Mouse (Mus musculus) kidney, embryonic 15.5 days (tissue): ENCODE measurements around the gene Ccdc180. TPM values are rescaled to one million over a fixed set of nuclear protein-coding genes. Genes with fewer than 3 reads are reported as not detected.

Experiments
- ATAC-seq: fragments of 200-750 bp; cut with Nextera tagmentation; replicated peaks from 2 replicates; pipeline ENCODE4 v1.8.0; 2017; ENCODE audit warnings: moderate TSS enrichment; ENCODE audit not compliant: low FRiP score
- H3K27ac ChIP-seq: fragments of 300-500 bp; sonication (generic); 2 replicates; pipeline ENCODE4 v1.5.1; 2015; ENCODE audit warnings: mild to moderate bottlenecking, inconsistent platforms
- H3K27me3 ChIP-seq: fragments of 300-500 bp; sonication (generic); 2 replicates; pipeline ENCODE4 v1.6.1; 2015; ENCODE audit warnings: inconsistent platforms
- H3K36me3 ChIP-seq: fragments of 300-500 bp; sonication (generic); 2 replicates; pipeline ENCODE4 v1.6.1; 2015; ENCODE audit warnings: inconsistent platforms
- H3K4me1 ChIP-seq: fragments of 300-500 bp; sonication (generic); 2 replicates; pipeline ENCODE4 v1.6.1; 2015; ENCODE audit warnings: inconsistent platforms
- H3K4me2 ChIP-seq: fragments of 300-500 bp; sonication (generic); 2 replicates; pipeline ENCODE4 v1.6.1; 2015; ENCODE audit warnings: moderate library complexity, mild to moderate bottlenecking, inconsistent platforms
- H3K4me3 ChIP-seq: fragments of 300-500 bp; sonication (generic); replicated peaks from 2 replicates; pipeline ENCODE4 v1.5.1; 2015; ENCODE audit warnings: mild to moderate bottlenecking, inconsistent platforms
- H3K9ac ChIP-seq: fragments of 300-500 bp; sonication (generic); 2 replicates; pipeline ENCODE4 v1.6.1; 2015; ENCODE audit warnings: mild to moderate bottlenecking, inconsistent platforms
- H3K9me3 ChIP-seq: fragments of 300-500 bp; sonication (generic); replicated peaks from 2 replicates; pipeline ENCODE4 v1.6.1; 2016; ENCODE audit warnings: inconsistent platforms
- WGBS: fragments of 180-500 bp; shearing (Covaris S2); methylation state at CpG from one replicate; pipeline ENCODE4 v1.1.7; 2015; ENCODE audit warnings: mixed read lengths; 5-methylcytosine and 5-hydroxymethylcytosine counted together
- polyA plus RNA-seq: library from polyadenylated mRNA; unstranded; fragments of >200 nt; fragmentation: Nextera tagmentation; extraction: Ambion mirVana; gene quantifications from 2 replicates; pipeline ENCODE4 v1.2.1, GENCODE M21; 2015

Gene Ccdc180
- polyA plus RNA-seq, 1 experiment from 2014 or later: 0.35 TPM

DNA sequence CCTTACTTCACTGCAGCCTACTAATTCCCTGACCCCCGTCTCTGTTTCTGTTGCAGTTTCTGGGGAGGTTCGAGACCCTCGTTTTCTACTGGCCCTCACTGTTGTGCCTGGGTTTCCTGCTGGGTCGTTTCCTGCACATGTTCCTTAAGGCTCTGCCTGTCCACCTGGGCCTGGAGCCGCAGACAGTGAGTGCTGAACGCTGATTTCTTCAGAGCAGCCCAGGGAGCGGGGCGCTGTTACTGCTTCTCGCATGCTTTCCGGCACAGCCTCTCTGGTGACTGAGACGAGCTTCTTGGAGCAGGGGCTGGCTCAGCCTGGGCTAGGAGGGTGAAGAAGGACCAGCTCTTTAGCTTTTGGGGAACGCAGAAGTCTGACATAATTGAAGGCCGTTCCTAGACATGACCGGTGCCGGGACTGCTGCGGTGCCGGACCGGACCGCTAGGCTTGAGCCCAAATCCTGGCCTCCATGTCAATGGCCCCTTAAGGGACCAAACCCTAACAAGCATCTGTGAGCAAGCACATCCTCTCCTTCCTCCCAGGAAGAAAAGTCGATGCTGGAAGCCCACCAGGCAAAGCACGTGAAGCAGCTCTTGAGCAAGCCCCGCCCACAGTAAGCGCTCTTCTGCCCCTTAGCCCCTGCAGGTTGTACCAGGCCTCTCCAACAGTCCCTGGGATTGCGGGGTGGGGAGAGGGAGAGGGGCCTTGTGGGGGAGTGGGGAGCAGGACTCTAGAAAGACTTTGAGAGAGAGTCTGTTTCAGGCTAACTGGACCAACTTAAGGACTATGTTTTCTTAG lies 20.9 kb upstream of the Ccdc180 start:
- H3K27ac ChIP-seq: no peak overlapping the region
- no peaks in the 10 kb centered on the region for H3K36me3 ChIP-seq
- no peaks in the 10 kb centered on the region for H3K27me3 ChIP-seq
- H3K9ac ChIP-seq: no peak overlapping the region
- no peaks in the 10 kb centered on the region for H3K9me3 ChIP-seq
- H3K4me3 ChIP-seq: no peak overlapping the region; the same call in 1 of the 2 replicates
- H3K4me2 ChIP-seq: peak overlapping the region; percentile 42
- peaks cover 6% of the 10 kb centered on the region; the same call in 1 of the 2 replicates for H3K4me1 ChIP-seq
- WGBS: 31% methylated on average over 24 of the region's 24 CpGs
- ATAC-seq: no peak

DNA sequence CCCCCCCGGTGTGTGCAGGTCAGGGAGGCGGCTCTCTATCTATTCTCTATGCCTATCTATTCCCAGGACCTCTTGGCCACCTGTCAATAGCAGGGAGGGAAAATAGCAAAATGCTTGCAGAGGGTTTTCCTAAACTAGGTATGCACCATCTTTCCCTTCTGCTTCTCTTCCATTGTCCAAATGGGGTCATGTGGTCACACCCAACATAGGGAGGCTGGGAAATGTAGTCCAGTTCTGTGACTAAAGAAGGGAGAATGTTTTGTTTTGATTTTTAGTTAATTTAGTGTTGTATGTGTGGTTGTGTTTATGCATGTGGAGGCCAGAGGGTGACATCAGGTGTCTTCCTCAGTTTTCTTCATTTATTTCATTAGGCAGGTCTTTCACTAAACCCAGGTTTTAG lies 18.0 kb upstream of the Ccdc180 start:
- 100% methylated on average over 2 of the region's 2 CpGs for WGBS
- Histone ChIP-seq H3K4me2 (no peak overlapping the region), H3K36me3 (no peaks in the 10 kb centered on the region), H3K9me3 (peaks cover 5% of the 10 kb centered on the region; the same call in 1 of the 2 replicates), H3K27me3 (no peaks in the 10 kb centered on the region), H3K4me3 (no peak overlapping the region), H3K27ac (no peak overlapping the region), H3K9ac (no peak overlapping the region), H3K4me1 (peaks cover 6% of the 10 kb centered on the region; the same call in 1 of the 2 replicates)
- no peak for ATAC-seq

DNA sequence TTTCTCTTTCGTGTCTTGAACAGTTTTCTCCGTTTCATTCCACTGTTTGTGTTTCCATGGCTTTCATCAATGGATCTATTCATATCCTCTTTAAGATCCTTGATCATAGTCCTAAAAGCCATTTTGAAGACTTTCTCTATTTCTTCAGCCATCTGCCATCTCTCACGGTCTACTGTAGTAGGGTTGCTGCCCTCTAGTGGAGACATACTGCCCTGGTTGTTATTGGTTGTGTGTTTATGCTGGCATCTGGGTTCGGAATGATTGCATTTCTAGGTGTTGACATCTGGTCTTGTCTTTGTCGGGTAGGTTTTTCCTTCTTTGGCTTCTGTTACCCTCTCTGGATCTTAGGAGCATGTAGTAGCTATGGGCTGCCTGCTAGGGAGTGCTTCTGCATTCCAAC lies 11.2 kb upstream of the Ccdc180 start:
- Histone ChIP-seq H3K27ac (no peak overlapping the region), H3K9me3 (peaks cover 5% of the 10 kb centered on the region; the same call in 1 of the 2 replicates), H3K27me3 (no peaks in the 10 kb centered on the region), H3K36me3 (no peaks in the 10 kb centered on the region), H3K4me2 (no peak overlapping the region), H3K4me3 (no peak overlapping the region), H3K4me1 (no peaks in the 10 kb centered on the region), H3K9ac (no peak overlapping the region)
- no peak for ATAC-seq
- 53% methylated on average over 5 of the region's 5 CpGs for WGBS

DNA sequence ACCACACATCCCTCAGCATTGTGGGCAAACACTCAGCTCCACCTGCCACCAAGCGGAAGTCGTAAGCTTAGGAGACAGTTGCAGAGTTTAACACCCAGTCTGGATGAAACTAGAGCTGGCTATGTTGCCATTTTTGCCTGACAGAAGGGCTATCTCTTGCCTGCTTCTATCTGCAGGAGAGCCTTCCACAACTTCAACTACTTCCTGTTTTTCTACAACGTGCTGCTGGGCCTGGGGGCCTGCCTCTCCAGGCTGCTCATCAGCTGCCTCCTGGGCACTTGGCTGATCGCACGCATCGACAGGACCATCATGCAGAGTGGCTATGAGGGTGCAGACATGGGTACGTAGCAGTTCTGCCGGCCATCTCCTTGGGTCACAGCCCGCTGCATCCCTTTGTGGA lies 7.6 kb upstream of the Ccdc180 start:
- ATAC-seq: no peak
- Histone ChIP-seq H3K9ac (no peak overlapping the region), H3K4me1 (no peaks in the 10 kb centered on the region), H3K4me3 (no peak overlapping the region), H3K9me3 (no peaks in the 10 kb centered on the region), H3K27me3 (no peaks in the 10 kb centered on the region), H3K27ac (no peak overlapping the region), H3K4me2 (no peak overlapping the region), H3K36me3 (no peaks in the 10 kb centered on the region)
- 82% methylated on average over 9 of the region's 9 CpGs for WGBS

DNA sequence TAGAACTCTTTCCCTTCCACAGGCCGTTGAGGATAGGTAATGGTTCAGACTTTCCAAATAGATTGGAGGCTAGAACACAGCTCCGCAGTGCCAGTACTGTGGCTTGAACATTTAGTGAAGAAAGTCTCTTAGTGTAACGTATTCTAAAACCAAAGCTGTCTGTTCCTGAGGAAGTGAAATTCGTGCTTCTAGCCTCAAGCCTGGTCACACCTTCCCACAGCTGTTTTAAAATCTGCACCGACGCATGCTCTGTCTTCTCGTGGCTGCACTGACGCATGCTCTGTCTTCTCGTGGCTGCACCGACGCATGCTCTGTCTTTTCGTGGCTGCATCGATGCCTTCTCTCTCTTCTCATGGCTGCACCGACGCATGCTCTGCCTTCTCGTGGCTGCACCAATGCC lies 6.9 kb upstream of the Ccdc180 start:
- no peaks in the 10 kb centered on the region for H3K27me3 ChIP-seq
- 91% methylated on average over 16 of the region's 16 CpGs for WGBS
- ATAC-seq: no peak
- H3K4me2 ChIP-seq: no peak overlapping the region
- H3K27ac ChIP-seq: no peak overlapping the region
- no peak overlapping the region for H3K4me3 ChIP-seq
- no peak overlapping the region for H3K9ac ChIP-seq
- H3K36me3 ChIP-seq: no peaks in the 10 kb centered on the region
- no peaks in the 10 kb centered on the region for H3K4me1 ChIP-seq
- no peaks in the 10 kb centered on the region for H3K9me3 ChIP-seq

DNA sequence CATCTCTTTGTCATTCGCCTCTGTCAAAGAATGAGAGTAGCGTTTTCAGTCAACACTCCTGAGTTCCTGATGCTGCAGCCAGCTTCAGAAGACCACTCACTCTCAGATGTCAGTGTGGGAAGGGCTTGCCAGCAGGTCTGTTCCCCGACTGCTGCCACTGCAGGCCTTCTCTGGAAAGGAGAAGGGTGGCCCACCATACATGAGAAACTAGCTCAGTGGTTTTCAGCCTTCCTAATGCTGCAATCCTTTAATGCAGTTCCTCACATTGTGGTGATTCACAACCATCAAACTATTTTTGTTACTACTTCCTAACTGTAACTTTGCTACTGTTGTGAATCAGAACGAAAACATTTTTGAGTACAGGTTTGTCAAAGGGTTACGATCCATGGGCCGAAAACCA lies 616 bp upstream of the Ccdc180 start:
- H3K4me1 ChIP-seq: peaks cover 12% of the 10 kb centered on the region
- H3K27ac ChIP-seq: peak overlapping the region; percentile 58
- ATAC-seq: no peak
- no peak overlapping the region for H3K4me3 ChIP-seq
- WGBS: 58% methylated on average over 6 of the region's 6 CpGs
- H3K27me3 ChIP-seq: no peaks in the 10 kb centered on the region
- no peaks in the 10 kb centered on the region for H3K9me3 ChIP-seq
- no peaks in the 10 kb centered on the region for H3K36me3 ChIP-seq
- H3K9ac ChIP-seq: no peak overlapping the region
- H3K4me2 ChIP-seq: no peak overlapping the region

DNA sequence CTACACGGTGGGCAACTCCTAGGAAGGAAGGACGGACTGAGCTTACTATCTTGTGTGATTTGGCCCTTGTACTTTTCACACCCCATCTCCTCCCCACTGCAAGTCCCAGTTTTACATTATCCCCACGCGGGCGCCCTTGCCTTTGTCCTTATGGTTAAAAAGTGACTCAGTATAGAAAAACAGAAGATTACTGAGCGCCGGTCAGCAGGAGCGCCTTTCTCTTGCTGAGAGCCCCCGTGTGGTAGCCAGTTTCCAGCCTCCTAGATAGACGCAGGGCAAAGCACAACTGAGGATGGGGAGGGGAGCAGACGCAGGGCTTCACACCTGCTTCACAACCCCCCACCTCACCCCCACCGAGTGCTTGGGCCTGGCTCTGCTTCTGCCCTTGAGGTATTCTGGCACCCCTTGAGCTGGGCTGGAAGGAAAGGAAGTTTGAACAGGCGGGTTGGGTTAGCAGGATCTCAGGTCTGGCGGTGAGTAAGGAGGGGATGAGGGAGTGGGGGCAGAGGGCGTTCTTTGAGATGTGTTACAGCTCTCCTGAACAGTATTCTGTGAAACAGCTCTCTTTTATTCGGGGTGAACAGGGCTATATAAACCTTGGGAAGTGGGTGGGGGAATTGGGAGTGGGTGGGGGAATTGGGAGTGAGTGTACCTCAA lies 6.5 kb downstream of the Ccdc180 start:
- Histone ChIP-seq H3K4me1 (0 out of 2 replicates have a peak, but pooled peaks cover 2% of the 10 kb centered on the region), H3K4me2 (peak overlapping the region; percentile 32; the same call in 1 of the 2 replicates), H3K4me3 (no peak overlapping the region), H3K9ac (no peak overlapping the region), H3K27ac (peak overlapping the region; percentile 71), H3K9me3 (no peaks in the 10 kb centered on the region), H3K27me3 (peaks cover 4% of the 10 kb centered on the region; the same call in 1 of the 2 replicates), H3K36me3 (no peaks in the 10 kb centered on the region)
- 14% methylated on average over 16 of the region's 16 CpGs for WGBS
- peak; percentile 68 for ATAC-seq

DNA sequence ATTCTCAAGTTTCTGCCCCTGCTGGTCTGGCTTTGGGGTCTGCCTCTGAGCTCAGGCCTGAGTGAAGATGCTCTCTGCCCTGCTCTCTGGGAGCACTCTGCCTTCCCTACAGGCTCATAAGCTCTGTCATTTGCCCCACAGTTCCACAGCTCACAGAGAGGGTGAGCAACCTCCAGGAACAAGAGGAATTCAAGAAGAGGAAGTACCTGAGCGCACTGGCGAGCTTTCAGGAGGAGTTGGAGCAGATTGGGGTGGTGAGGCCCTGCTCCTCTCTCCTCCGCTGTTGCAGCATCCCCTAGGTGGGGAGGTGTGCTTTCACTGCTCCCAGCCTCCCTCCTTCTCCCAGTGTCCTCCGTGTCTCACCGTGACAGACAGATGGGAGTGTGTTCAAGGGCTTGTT lies 8.3 kb downstream of the Ccdc180 start:
- Histone ChIP-seq H3K9me3 (no peaks in the 10 kb centered on the region), H3K36me3 (no peaks in the 10 kb centered on the region), H3K4me1 (0 out of 2 replicates have a peak, but pooled peaks cover 2% of the 10 kb centered on the region), H3K27me3 (peaks cover 4% of the 10 kb centered on the region; the same call in 1 of the 2 replicates), H3K9ac (no peak overlapping the region), H3K4me3 (no peak overlapping the region), H3K4me2 (no peak overlapping the region), H3K27ac (no peak overlapping the region)
- 50% methylated on average over 5 of the region's 5 CpGs for WGBS
- no peak for ATAC-seq

DNA sequence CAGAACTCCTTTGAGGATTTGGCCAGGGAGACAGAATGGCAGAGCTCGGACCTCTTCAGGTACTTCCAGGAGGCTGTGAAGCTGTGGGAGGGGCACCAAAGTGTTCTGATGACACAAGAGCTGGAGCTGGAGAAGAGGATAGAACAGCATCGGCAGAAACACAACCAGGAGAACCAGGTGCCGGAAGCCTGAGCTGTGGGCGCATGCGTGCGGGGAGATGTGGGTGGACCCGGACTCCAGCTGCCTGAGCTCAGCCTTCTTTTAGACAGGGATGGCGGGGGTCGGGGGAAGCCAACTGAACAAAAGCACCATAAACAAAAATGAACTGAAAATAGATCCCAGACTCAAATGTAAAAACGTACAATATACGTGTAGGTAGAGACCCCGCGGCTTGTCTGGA lies 19.2 kb downstream of the Ccdc180 start:
- H3K9me3 ChIP-seq: no peaks in the 10 kb centered on the region
- H3K27me3 ChIP-seq: no peaks in the 10 kb centered on the region
- no peak overlapping the region for H3K27ac ChIP-seq
- H3K4me2 ChIP-seq: no peak overlapping the region
- no peak overlapping the region for H3K4me3 ChIP-seq
- no peak overlapping the region for H3K9ac ChIP-seq
- H3K36me3 ChIP-seq: no peaks in the 10 kb centered on the region
- WGBS: 76% methylated on average over 13 of the region's 13 CpGs
- H3K4me1 ChIP-seq: no peaks in the 10 kb centered on the region
- ATAC-seq: no peak

DNA sequence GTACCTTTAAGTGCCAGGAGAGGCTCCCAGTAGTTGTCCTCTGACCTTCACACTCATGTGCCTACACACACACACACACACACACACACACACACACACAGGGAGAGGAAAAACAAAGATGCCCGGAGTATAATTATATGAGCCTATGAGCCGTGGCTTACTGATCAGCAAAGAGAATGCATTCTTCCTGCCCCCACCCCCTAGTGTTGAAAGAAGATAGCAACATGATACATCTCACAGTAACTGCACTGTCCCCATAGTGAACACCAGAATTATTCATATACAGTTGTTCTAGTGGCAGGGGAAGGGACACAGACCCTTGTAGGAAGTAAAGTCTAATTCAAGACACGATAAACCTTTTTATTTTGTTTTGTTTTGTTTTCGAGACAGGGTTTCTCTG lies 19.8 kb downstream of the Ccdc180 start:
- WGBS: 57% methylated on average over 4 of the region's 4 CpGs
- ATAC-seq: no peak
- no peak overlapping the region for H3K4me3 ChIP-seq
- H3K9ac ChIP-seq: no peak overlapping the region
- no peaks in the 10 kb centered on the region for H3K27me3 ChIP-seq
- no peaks in the 10 kb centered on the region for H3K4me1 ChIP-seq
- H3K4me2 ChIP-seq: no peak overlapping the region
- no peaks in the 10 kb centered on the region for H3K9me3 ChIP-seq
- H3K36me3 ChIP-seq: no peaks in the 10 kb centered on the region
- H3K27ac ChIP-seq: no peak overlapping the region

DNA sequence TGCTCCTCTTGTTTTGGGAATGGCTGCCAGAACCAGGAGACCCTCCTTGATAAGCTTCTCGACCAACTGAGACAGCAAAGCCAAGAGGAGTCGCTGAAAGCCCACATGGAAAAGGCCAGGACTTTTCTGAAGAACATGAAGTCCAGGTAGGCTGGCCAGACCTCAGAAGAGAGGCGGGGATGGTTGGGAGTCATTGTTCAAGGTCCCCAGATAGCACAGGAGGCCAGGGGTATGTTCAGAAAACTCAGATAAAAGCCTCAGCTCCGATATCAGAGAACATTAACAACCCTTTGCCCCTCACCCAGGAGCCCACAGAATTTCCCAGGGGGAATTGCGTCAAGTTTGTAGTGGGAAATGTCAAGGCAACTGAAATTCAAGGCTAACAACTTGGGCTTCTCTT lies 21.2 kb downstream of the Ccdc180 start:
- H3K4me1 ChIP-seq: no peaks in the 10 kb centered on the region
- H3K4me2 ChIP-seq: no peak overlapping the region
- H3K27me3 ChIP-seq: no peaks in the 10 kb centered on the region
- H3K4me3 ChIP-seq: no peak overlapping the region
- H3K9me3 ChIP-seq: no peaks in the 10 kb centered on the region
- H3K27ac ChIP-seq: no peak overlapping the region
- WGBS: 82% methylated on average over 5 of the region's 5 CpGs
- no peak overlapping the region for H3K9ac ChIP-seq
- H3K36me3 ChIP-seq: no peaks in the 10 kb centered on the region
- no peak for ATAC-seq

DNA sequence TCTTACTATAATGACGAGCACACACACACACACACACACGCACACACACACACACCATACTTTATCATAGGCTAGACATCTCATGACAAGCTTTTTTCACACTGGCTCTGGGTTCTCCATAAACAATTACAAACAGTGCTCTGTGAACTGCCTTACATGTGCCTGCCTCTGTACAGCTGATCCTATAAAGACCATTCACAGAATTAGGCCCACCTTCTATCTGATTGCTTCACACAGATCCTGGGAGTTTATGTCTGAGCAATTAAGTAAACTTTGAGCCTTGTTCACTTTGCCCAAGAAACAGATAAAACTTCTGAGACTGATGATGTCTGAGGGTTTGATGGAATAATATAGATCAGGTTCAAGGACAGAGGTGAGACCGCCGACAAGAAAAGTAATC lies 21.8 kb downstream of the Ccdc180 start:
- Histone ChIP-seq H3K4me1 (no peaks in the 10 kb centered on the region), H3K36me3 (no peaks in the 10 kb centered on the region), H3K4me2 (no peak overlapping the region), H3K9me3 (no peaks in the 10 kb centered on the region), H3K27me3 (no peaks in the 10 kb centered on the region), H3K9ac (no peak overlapping the region), H3K4me3 (no peak overlapping the region), H3K27ac (no peak overlapping the region)
- no peak for ATAC-seq
- WGBS: 85% methylated on average over 4 of the region's 4 CpGs
